Mouse (Mus musculus) cerebellum, adult (tissue): ENCODE results near the gene Terf2.

Source experiments
- ATAC-seq: cut with Nextera tagmentation; 2 replicates; pipeline ENCODE4 v1.9.2; 2017; ENCODE audit warnings: mild to moderate bottlenecking, moderate library complexity, mixed read lengths; ENCODE audit not compliant: insufficient number of reproducible peaks, low FRiP score, low TSS enrichment

The Terf2 gene

DNA sequence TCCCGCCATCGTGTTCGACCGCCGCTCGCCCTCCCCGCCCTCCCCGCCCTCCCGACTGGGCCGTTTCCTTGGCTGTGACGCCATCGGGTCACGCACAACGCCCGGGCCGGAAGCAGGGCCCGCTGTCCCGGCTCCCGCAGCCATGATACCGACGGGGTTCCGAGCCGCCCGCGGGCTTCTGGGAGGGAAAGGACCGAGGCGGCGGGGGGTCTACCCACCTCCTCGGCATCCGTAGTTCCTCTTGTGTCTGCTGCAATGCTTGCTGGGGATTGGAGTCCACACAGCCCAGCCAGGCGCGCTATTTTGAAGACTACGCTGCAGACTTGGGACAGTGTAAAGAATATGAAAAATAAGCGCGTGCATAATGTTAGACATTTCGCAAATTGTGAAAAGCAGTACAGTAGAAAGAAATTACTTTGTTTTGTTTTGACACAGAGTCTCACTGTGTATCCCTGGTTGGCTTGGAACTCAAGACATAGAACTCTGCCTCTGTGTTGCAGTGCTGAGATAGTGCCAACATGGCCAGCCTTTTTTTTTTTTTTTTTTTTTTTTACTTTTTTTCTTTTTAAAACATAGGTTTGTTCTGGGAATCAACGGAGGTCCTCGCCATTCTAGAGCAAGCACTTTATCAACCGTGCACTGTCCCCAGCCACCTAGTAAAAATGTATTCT lies at the start of gene Terf2:
Gene Terf2 (minus strand): TSS at position 182 of the 671 bp plus-strand sequence.
- peak; percentile 94 for ATAC-seq

DNA sequence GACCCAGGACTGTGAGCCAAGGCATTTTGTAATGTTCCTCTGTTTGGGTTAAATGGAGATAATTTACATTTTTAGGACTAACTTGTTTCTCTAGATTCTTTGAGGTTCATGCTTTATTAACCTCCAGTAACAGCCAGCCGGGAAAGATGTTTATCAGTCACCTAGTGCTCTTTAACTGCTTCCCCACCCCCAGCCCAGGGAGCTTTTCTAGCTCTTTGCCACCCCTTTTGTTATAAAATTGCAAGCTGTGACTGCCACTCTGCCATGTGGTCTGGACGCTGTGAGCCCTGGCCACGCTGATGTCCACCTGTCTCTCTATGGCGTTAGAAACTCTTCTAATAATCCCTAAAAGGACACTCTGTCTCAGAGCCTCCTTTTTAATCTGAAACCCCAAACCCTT lies 47.2 kb upstream of the Terf2 start:
- no peak for ATAC-seq

DNA sequence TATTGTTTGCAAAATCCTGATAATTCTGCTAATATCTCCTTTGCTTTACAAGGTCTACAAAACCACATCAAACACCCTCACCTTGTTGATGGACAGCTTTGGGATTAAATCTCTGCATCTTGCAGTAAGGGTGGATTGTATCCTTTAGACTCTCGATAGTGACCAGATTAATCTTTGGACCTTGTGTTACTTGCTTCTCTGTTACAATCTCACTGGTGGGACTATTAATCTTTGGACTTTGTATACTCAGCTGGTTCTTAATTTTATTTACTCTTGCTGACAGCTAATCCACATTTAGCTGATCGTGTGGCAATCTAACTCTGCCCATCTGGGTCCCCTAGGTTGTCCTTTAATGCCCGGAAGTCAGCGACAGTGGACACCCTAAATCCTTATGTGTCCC lies 46.2 kb upstream of the Terf2 start:
- ATAC-seq = no peak

DNA sequence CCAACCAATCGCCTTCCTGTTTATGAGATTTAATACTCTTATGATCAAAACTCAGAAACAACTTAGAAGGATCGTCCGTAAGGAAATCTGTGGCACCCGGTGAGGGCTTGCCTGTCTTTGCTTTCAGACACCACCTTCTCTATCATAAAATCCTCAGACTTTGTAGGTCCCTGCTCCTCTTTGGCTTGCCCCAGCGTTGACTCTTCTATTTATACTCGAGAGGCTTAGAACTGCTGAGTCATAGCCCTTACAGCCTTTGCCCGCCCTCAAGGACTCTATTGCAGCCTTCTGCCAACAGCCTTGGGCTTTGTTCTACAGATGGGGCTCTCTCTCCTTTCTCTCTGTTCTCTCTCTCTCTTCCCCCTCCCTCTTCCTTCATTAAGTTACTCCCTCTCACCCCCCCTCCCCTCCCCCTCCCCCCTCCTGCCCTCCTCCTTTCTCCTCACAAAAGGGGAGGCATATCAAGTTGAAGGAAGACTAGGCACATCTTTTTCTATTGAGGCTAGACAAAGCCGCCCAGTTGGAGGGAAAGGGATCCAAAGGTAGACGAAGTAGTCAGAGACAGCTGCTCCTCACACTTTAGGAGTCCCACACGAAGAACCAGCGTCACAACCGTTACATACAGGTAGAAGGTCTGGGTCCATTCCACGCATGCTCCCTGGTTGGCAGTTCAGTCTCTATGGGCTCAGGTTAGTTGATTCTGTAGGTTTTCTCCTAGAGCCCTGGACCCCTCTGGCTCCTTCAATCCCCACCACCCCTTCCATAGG lies 43.5 kb upstream of the Terf2 start:
- ATAC-seq = no peak

DNA sequence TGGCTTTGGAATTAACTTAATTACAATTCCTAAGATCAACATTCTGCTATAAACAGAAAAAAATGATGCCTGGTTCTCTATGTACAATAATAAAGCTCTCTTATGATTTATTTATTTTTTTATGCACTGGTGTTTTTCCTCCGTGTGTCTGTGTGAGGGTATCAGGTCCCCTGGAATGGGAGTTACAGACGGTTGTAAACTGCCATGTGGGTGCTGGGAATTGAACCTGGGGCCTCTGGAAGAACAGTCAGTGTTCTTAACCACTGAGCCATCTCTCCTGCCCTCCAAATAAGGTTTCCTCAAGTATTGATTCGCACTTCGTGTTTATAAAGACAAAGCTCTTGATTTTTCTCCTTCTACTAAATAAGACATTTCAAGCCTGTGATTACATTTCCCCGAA lies 42.0 kb upstream of the Terf2 start:
- no peak for ATAC-seq

DNA sequence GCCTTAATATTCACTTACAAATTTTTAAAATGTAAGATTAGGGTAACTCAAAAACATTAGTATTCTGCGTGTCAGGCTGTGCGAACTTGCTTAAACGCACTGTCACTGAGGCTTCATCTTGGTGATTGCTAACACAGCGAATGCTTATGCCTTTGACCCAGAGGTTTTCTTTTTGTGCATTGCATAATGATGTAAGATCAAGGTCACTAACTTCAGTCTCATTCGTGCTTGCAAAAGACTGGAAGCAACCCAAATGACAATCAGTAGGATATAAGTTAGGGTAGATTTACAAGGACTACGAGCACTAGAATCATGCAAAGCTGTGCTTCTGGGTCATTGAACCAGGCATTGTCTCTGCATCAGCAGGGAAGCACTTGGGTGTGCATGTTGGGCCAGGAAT lies 41.2 kb upstream of the Terf2 start:
- ATAC-seq = no peak

DNA sequence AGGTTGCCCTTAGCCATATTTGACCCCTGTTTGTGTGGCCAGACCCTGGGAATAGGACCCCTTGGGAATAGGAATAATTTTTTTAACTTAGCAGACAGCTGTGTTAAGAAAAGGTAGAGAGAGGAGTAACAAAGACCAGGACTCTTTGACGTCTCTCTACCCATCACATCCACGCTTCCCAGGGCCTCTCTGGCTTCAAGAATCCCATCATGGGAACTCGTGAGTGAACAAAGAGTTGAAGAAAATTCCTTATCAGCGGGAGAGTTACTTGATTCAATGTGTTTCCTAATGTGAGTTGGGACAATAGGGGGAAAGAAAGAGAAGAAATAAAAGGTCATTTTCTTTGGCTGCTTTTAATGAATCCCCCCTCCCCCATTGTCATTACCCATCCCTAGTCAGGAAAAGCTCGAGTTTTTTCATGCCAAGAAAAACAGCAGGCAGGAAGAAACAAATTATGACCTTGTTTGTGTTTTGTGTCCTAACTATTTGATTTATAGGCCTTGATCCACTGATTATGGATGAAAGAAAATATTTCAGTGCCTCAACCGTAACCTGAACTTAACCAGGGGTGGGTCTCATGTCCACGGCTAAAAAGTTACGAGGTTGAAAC lies 39.8 kb upstream of the Terf2 start:
- no peak for ATAC-seq

DNA sequence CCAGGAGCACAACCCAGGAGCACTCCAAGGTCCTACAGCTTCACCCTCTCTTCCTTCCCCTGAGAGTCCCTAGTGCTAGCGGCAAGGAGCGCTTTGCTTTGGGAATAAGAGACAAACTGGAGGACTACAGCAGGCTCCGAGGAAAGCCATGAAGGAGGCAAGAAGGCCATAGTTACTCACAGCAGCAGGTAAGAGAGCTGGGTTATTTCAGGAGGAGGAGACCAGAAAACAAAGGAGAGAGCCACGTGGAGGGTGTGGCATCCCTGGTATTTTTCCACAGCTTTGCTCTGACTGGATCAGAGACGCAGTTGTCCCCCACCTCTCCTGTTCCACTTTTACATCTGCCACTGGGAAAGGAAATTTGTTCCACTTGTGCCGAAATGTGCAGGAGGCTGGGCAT lies 37.5 kb upstream of the Terf2 start:
- no peak for ATAC-seq

DNA sequence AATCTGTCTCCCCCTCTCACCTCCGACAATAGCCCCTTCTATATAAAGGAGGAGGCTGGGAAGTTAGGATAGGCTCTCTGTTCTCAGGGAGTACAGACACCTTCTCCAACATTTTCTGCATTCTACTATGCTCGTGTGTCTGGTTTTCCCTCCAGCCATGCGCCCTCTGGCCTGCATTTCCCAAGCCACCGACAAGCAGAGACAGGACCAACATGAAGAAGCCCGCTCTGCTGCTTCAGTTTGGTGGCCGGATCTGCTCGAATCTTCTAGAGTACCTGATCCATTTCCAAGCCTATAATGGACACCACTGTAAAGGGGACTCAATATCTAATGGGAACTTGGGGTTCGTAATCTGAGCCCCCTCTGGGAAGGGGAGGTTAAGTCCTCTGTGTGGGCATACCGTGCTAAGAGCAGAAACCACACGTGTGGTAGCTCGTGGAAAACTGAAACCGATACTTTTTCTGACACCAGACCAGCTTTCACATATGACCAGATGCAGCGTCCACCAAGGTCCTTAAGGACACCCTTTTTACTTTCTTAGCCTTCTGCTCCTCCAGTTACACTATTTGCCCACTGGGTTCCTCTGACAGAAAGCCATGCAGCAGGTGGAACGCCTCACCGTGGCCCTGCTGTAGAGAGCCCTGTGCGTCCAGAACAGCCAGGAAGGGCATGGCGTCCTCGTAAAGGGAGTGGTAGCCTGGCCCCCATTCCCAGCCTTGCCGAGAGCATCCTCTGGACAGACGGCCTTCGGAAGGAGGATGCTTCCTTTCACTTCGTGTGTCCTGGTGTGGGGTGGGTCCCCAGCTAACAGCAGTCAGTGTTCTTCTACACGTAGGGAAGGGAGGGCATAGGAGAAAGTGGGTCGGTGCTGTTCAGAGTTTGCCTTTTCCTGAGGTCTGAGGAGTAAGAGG lies 36.5 kb upstream of the Terf2 start:
- no peak for ATAC-seq

DNA sequence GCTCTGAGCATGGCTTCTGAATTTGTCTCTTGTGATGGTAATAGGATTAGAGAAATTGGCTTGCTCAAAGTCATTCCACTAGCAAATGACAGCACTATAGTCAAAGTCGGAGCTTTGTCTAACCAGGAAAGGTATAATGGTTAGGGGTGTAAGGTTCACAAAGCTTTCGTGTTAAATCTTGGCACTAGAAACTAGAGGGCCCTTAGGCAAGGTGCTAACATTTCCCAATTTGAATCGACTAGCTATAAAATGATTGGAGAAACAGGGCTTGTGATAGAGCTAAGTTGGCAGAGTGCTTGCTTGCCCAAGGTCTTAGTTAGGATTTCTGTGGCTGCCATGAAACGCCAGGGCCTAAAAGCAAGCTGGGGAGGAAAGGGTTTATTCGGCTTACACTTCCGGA lies 33.7 kb upstream of the Terf2 start:
- no peak for ATAC-seq

DNA sequence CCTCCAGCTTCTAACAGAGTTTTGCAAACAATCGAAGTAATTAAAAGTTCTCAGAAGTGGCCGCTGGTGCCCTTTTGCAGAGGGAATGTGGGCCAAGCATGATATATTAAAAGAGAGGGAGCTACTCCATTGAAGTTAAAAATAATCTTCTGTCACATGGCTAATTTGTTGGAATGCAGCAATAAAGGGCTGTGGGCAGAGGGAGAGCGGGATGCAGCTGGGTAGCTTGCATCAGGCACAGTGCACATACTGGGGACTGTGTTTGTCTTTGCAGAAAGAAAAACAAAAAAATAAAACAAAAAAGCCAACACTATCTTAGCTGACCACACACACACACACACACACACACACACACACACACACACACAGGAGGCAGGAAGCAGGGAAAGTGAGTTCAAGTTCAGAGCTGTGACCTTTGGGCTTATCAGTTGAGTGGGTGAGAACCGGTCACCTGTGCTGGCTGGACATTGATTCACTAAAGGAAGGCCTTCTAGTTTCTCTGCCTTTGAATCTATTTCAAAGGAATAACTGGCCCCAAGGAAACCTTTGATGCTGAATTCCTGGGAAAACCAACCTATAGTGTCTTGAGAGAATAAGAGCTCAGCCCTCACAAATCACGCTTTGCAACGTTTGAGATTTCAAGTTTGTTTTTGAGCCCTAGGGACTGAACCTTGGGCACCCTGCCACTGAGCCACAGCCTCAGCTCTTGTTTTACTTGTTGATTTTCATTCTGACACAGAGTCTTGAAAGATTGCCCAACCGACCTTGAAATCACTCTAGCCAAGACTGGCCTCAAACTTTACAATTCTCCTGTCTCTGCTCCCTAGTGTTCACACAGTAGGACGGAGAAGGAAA lies 33.1 kb upstream of the Terf2 start:
- ATAC-seq = no peak

DNA sequence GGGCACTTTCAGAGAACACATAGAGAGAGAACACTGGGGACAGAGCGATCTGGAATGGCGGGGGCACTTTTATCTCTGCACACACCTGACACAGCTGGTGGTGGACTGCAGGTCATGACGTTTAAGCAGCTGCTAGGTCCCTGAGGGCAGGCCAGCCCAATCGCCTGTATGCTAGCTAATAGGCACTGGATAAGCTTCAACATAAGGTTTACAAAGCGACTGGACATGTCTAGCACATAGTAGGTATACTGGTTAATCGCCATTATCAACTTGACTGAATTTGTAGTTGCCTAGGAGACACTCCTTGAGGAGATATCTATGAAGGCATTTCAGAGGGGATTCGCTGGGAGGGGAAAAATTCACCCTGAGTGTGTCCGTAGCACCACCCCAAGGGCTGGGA lies 28.0 kb upstream of the Terf2 start:
- no peak for ATAC-seq

DNA sequence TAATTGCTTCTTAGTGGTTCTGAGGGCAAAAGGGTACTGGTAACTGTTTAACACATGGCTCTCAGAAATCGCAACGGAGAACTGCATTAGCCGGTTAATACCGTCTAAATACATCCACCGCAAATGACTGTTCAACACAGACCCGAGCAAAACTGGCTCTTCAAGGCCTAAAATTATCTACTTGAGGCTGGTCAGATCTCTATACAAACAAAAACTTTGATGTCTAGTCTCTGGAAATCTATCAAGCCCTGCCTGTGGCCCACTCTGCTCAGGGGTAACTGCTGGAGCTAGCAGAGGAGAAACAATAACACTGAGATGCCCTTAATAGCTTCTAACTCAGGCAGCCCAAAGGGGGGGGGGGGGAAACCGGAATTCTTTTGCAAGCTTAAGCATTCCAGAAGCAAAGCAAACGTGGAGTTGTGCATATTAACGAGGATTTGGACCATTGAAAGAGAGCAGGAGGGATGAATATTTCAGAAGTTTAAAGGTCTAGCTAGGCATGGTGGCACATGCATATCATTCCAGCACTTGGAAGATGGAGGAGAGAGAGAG lies 26.8 kb upstream of the Terf2 start:
- ATAC-seq = no peak

DNA sequence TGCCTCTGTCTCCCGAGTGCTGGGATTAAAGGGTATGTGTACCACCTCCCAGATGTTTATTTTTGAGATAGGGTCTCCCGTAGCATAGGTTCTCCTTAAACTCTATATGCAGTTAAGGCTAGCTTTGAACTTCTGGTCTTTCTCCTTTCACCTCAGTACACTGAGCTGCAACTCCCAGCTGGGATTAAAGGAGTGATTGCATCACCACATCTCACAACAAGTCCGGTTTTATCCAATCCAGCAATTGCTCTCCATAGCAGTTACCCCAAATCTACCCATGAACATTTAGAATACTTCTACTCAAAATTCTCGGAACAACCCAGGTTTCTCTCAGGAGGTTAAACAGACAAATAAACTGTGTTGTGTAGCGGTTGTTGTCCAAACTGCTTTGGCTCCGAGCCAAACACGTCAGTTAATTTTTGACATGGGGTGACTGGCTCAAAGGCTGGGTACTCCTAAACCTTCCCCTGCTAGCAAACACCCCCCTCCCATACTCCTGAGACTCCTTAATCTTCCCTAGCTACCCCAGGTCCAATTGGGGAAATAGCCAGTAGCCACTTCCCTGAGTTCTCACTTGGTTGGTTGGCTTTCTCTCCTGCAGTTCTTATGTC lies 25.4 kb upstream of the Terf2 start:
- no peak for ATAC-seq

DNA sequence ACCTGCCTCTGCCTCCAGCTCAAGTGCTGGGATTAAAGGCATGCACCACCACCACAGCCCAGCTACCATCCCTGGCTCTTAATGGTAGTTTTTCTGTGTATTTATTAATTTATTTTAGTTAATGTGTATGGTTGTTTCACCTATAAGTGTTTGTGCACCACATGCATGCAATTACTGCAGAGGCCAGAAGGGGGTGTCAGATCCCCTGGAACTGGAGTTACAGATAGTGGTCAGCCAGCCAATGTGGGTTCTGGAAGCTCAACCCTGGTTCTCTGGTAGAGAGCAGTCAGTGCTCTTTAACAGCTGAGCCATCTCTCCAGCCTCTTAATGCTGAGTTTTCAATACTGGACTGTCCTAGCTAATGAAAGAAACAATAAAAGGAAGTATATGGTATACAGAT lies 24.5 kb upstream of the Terf2 start:
- ATAC-seq = no peak

DNA sequence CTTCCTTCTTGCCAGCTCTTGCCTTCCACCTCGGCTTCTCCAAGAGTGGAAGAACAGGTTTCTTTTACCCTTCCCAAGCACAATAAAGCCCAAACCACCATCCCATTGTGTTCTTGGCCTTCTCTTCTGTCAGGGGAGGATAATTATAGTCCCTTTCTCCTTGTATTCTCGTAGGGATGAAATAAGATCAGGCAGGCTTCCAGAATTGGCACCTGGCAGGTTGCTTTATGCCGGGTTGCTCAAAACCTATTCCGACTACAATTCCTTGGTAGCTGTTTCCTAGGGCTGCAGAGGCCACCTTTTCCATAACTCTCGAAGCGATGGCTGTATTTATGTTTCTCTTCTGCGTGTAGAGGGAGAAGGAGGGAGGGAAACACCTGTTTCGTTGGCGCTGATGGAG lies 23.1 kb upstream of the Terf2 start:
- ATAC-seq = no peak

DNA sequence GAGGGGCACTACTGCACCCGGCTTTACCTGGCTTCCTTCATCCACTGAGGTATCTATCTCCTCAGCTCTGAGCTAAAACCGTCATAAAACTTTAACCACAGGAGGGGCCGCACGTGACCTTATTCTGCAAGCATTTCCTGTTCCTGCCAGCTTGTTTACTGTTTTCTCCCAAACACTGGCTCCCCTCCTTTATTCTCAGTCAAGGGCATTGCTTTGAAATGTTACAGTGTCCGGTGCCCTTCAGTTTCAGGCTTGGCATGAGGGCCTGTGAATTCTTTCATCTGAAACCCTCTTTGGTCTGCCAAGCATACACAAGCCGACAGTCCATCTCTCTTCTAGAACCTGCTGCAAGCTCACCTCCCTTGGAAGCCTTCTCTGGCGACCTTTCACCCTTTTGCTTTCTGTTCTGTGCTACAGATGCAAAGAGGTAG lies 22.5 kb upstream of the Terf2 start:
- ATAC-seq = no peak

DNA sequence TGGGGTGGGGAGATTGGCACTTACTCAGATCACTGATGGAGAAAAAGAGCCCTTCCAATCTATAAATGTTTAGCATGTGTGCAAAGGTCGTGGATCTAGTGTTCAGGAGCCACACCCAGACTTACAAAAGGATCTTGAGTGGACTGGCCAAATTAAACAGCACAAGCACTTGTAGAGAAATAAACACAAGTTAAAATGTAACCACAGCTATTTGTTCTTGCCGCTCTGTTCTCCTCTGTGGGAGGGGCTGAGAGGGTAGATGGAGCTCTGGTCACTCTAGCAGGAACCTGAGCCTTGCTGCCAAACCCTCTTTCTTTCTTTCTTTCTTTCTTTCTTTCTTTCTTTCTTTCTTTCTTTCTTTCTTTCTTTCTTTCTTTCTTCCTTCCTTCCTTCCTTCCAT lies 20.7 kb upstream of the Terf2 start:
- no peak for ATAC-seq

DNA sequence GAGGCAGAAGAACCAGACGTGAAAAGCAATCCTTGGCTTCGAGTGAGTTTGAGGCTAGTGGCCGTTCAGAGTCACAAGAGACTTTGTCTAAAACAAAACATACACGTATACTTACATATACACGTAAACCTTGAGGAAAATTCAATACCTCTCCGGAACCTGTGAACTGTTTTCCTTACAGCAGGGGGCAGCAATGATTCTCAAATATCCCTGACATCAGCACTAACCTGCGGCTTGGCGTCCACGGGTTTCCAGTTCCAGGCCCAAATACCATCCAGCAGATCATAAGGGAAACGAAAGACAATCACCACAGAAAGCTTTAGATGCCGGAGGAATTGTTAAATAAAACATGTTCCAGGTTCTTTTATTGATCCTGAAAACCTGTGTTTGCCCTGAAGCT lies 19.7 kb upstream of the Terf2 start:
- ATAC-seq = peak; percentile 82
